Mouse (Mus musculus) embryonic fibroblast, embryonic 13.5 days (primary cell): ENCODE measurements around the gene Cacnb2.

Experiments
- CTCF ChIP-seq: IDR thresholded peaks from 2 replicates; pipeline ENCODE4 v1.5.1; 2011; ENCODE audit warnings: mild to moderate bottlenecking, control low read depth, low read length, moderate library complexity, borderline replicate concordance; ENCODE audit not compliant: insufficient read depth
- POLR2A ChIP-seq: IDR thresholded peaks from 2 replicates; pipeline ENCODE4 v1.6.1; 2011; ENCODE audit warnings: low read depth, mild to moderate bottlenecking, control low read depth, low read length, moderate library complexity

- TF ChIP-seq CTCF, result no peak
- no peak for TF ChIP-seq POLR2A
Measured at GRCm38 (mm10) chr2:14903837-14904236, 300.9 kb downstream of the Cacnb2 start.
